Mouse (Mus musculus) neural tube, embryonic 15.5 days (tissue): Measurements from ENCODE around the gene Ap3b1. TPM values are rescaled to one million over a fixed set of nuclear protein-coding genes. Genes with fewer than 3 reads are reported as not detected.

Source experiments
- ATAC-seq: fragments of 200-750 bp; cut with Nextera tagmentation; 2 replicates; pipeline ENCODE4 v1.8.0; 2017; ENCODE audit warnings: mild to moderate bottlenecking, moderate TSS enrichment, moderate library complexity; ENCODE audit not compliant: low FRiP score
- H3K27ac ChIP-seq: fragments of 300-500 bp; sonication (generic); replicated peaks from 2 replicates; pipeline ENCODE4 v1.5.1; 2015; ENCODE audit warnings: mild to moderate bottlenecking, inconsistent platforms
- H3K27me3 ChIP-seq: fragments of 300-500 bp; sonication (generic); replicated peaks from 2 replicates; pipeline ENCODE4 v1.6.1; 2015; ENCODE audit warnings: inconsistent platforms
- H3K36me3 ChIP-seq: fragments of 300-500 bp; sonication (generic); 2 replicates; pipeline ENCODE4 v1.6.1; 2015; ENCODE audit warnings: inconsistent platforms
- H3K4me1 ChIP-seq: fragments of 300-500 bp; sonication (generic); 2 replicates; pipeline ENCODE4 v1.6.1; 2015; ENCODE audit warnings: inconsistent platforms
- H3K4me2 ChIP-seq: fragments of 300-500 bp; sonication (generic); 2 replicates; pipeline ENCODE4 v1.6.1; 2015; ENCODE audit warnings: inconsistent platforms, mild to moderate bottlenecking, moderate library complexity
- H3K4me3 ChIP-seq: fragments of 300-500 bp; sonication (generic); replicated peaks from 2 replicates; pipeline ENCODE4 v1.5.1; 2015; ENCODE audit warnings: mild to moderate bottlenecking, inconsistent platforms
- H3K9ac ChIP-seq: fragments of 300-500 bp; sonication (generic); replicated peaks from 2 replicates; pipeline ENCODE4 v1.6.1; 2015; ENCODE audit warnings: mild to moderate bottlenecking, inconsistent platforms
- H3K9me3 ChIP-seq: fragments of 300-500 bp; sonication (generic); replicated peaks from 2 replicates; pipeline ENCODE4 v1.6.1; 2016; ENCODE audit warnings: inconsistent platforms
- WGBS: fragments of 180-500 bp; shearing (Covaris S2); methylation state at CpG from one replicate; pipeline ENCODE4 v1.1.7; 2015; ENCODE audit warnings: mixed read lengths; 5-methylcytosine and 5-hydroxymethylcytosine counted together
- polyA plus RNA-seq: library from polyadenylated mRNA; unstranded; fragments of >200 nt; fragmentation: Nextera tagmentation; extraction: Ambion mirVana; gene quantifications from 2 replicates; pipeline ENCODE4 v1.2.1, GENCODE M21; 2015

Ap3b1 gene
- polyA plus RNA-seq, 1 experiment from 2014 or later: 27.1 TPM

DNA sequence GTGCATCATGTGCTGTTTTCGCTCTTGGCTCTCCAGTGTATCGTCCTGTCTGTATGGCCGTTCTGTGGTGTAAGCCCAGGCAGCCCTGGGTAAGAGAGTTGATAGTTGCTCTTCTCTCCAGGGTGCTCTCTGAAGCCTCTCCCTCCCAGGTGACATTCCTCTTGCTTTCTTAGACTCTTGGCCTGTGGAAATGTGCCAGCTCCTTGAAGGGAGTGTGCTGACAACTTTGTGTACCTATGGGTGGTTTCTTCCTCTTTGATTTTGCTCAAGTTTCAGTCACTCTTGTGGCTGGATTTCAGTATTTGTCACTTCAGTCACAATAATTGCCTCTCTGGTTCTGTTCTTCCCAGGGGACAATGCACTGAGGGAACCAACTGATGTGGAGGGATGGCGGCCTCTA lies 20.2 kb downstream of the Ap3b1 start:
- H3K4me1 ChIP-seq: peaks cover 8% of the 10 kb centered on the region; the same call in 1 of the 2 replicates
- no peak for ATAC-seq
- H3K27me3 ChIP-seq: no peaks in the 10 kb centered on the region
- no peak overlapping the region for H3K4me3 ChIP-seq
- no peak overlapping the region; the same call in 1 of the 2 replicates for H3K9ac ChIP-seq
- no peak overlapping the region for H3K4me2 ChIP-seq
- no peaks in the 10 kb centered on the region for H3K36me3 ChIP-seq
- WGBS: 69% methylated on average over 4 of the region's 4 CpGs
- H3K9me3 ChIP-seq: no peaks in the 10 kb centered on the region
- no peak overlapping the region for H3K27ac ChIP-seq

DNA sequence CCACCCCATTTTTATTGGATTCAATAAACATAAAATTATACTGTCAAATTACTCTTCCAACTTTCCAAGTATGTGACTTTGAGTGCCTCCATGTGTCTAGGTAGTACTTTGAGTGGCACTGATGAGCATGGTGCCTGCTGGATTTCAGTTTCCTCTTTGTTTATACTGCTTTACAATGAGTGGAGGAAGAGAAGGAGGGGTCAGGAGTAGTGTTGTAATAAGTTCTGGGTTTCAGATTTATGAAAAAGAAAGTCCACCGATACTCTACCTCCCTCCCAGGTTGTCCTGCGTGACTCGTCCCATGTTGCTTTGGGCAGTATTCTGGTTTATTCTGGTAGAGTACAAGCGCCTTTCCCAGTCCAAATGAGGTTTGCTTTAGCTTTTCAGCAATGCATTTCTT lies 22.7 kb downstream of the Ap3b1 start:
- Histone ChIP-seq H3K27me3 (no peaks in the 10 kb centered on the region), H3K27ac (no peak overlapping the region), H3K9ac (no peak overlapping the region), H3K36me3 (no peaks in the 10 kb centered on the region), H3K4me1 (peaks cover 6% of the 10 kb centered on the region; the same call in 1 of the 2 replicates), H3K4me3 (no peak overlapping the region), H3K4me2 (no peak overlapping the region), H3K9me3 (no peaks in the 10 kb centered on the region)
- 89% methylated on average over 4 of the region's 4 CpGs for WGBS
- ATAC-seq: no peak

DNA sequence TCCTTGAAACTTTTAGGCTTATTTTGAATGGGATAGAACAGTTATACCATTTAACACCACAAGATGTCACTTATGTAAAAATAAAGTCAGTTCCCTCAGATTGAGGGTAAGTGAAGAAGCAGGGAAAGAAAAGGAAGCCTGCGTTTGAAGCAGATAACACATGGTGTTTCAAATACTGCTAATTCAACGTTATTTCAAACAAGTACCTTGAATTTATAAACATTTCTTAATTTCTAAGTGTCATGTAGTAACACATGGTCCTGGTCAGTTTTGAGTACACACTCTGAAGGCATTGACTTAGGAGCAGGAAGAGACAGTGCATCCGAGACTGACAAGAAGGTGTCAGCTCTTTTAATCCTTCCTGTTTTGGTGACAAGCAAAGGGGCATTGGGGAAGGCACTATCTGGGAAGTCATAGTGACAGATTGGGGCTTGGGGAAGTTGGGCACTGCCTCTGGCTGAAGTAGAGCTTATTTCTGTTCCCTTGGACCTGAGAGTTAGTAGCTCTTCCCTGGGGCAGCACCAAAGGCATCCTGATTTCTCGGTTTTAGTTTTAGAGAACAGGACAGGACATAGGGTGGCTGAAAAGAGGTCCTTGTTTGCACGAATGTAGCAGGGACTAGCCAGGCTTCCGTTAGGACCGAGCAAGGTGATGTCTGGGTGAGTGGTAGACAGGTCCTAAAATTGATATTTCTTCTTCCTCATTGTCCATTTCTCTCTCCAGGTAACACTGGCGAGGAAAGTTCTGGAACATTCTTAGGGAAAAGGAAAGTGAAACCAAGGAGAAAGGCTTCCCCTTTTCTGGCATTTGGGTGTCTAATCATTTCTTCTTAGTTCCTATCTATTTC lies 23.3 kb downstream of the Ap3b1 start:
- no peak overlapping the region for H3K27ac ChIP-seq
- no peaks in the 10 kb centered on the region for H3K9me3 ChIP-seq
- H3K27me3 ChIP-seq: no peaks in the 10 kb centered on the region
- ATAC-seq: no peak
- H3K4me1 ChIP-seq: peaks cover 6% of the 10 kb centered on the region; the same call in 1 of the 2 replicates
- no peaks in the 10 kb centered on the region for H3K36me3 ChIP-seq
- H3K9ac ChIP-seq: no peak overlapping the region
- 73% methylated on average over 8 of the region's 8 CpGs for WGBS
- H3K4me3 ChIP-seq: no peak overlapping the region
- H3K4me2 ChIP-seq: no peak overlapping the region

DNA sequence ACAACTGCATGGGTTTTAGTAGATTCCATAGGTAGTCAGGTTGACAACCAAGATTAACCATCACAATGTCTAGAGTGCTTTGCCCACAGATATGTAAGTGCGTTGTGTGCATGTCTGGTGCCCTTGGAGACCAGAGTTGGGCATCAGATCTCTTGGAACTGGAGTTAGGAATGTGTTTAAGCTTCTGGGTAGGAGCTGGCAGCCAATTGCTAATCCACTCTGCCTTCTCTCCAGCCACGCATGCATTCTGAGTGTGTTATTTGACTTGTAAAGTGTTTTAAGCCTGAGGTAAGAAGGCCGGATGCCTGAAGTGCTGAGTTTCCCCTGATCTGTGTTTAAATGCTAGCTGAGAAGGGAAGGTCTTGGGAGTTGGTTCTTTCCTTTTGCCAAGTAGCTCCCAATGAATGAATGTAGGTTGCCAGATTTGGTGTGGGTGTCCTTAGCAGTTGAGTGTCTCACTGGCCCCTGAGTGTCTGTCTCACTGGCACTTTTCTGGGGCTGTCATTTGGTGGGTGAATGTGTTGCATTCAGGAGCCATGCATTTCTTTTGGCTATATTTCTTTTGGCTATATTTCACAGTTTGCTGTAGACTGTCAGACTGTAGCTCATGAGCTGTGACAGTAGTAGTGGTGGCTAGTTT lies 26.3 kb downstream of the Ap3b1 start:
- no peak for ATAC-seq
- Histone ChIP-seq H3K9me3 (no peaks in the 10 kb centered on the region), H3K4me2 (no peak overlapping the region), H3K4me3 (no peak overlapping the region), H3K27ac (no peak overlapping the region), H3K27me3 (no peaks in the 10 kb centered on the region), H3K4me1 (0 out of 2 replicates have a peak, but pooled peaks cover 3% of the 10 kb centered on the region), H3K36me3 (no peaks in the 10 kb centered on the region), H3K9ac (no peak overlapping the region)
- WGBS: 88% methylated on average over 3 of the region's 3 CpGs

DNA sequence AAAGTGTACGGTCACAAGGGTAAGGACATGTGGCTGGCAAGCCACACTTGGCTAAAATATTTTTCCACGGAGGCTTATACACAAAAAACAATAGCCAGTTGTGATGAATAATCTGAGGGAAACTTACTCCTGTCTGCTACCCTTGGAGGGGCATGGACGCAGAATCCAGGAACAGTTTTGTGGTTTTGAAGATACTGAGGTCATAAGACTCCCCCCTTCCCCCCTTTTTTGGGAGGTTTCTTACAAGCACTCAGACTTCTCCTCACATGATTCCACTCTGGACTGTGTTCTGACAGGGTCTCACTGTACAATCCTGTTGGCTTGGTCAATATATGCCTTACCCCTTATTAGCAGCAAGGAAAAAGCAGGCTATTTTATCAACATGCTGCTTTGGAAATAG lies 29.8 kb downstream of the Ap3b1 start:
- WGBS: 79% methylated on average over 3 of the region's 3 CpGs
- H3K4me3 ChIP-seq: no peak overlapping the region
- 0 out of 2 replicates have a peak, but pooled peaks cover 5% of the 10 kb centered on the region for H3K4me1 ChIP-seq
- H3K9ac ChIP-seq: no peak overlapping the region
- H3K9me3 ChIP-seq: no peaks in the 10 kb centered on the region
- H3K36me3 ChIP-seq: 0 out of 2 replicates have a peak, but pooled peaks cover 3% of the 10 kb centered on the region
- ATAC-seq: no peak
- H3K27me3 ChIP-seq: no peaks in the 10 kb centered on the region
- no peak overlapping the region for H3K4me2 ChIP-seq
- no peak overlapping the region for H3K27ac ChIP-seq

DNA sequence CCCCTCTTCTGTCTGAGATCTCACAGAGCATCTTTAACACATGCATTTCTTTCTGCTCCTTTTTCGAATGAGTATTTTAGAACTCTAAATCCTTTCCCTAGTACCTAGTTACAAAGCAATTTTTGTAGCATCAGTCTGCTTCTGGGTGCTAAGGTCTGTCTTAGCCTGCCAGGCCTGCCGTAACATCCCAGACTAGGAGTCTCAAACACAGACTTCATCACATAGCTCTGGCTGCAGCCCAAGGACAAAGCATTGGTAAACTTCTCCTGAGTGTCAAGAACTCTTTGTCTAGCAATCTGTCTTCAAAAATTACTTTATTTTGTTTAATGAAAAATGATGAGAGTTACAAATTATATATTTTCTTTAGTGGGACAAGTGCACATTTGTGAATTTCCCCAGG lies 30.8 kb downstream of the Ap3b1 start:
- H3K27ac ChIP-seq: no peak overlapping the region
- ATAC-seq: no peak
- H3K9ac ChIP-seq: no peak overlapping the region
- no peaks in the 10 kb centered on the region for H3K9me3 ChIP-seq
- H3K4me3 ChIP-seq: no peak overlapping the region
- H3K4me1 ChIP-seq: 0 out of 2 replicates have a peak, but pooled peaks cover 5% of the 10 kb centered on the region
- WGBS: 79% methylated on average over 2 of the region's 2 CpGs
- H3K27me3 ChIP-seq: no peaks in the 10 kb centered on the region
- no peak overlapping the region for H3K4me2 ChIP-seq
- 0 out of 2 replicates have a peak, but pooled peaks cover 3% of the 10 kb centered on the region for H3K36me3 ChIP-seq

DNA sequence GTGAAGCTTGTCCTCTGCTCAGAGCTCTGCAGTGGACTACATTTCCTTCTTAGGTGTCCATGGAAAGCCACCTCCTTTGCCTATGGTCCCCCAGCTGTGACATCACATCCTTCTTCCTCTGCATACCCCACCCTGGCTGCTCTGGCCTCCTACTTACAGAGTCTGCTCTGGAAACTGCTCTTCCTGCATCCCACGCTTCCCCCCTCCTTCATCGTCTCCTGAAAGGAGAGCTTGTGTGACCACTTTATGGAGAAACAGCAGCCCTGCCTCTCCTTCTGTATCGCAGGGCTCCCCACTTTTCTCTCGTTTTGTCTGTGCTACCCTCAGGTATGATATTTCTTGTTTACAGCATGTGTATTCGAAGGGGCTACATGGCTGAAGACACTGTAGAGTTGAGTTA lies 33.5 kb downstream of the Ap3b1 start:
- no peak for ATAC-seq
- H3K9ac ChIP-seq: no peak overlapping the region
- no peak overlapping the region for H3K27ac ChIP-seq
- no peak overlapping the region for H3K4me2 ChIP-seq
- no peaks in the 10 kb centered on the region for H3K27me3 ChIP-seq
- 84% methylated on average over 5 of the region's 5 CpGs for WGBS
- 0 out of 2 replicates have a peak, but pooled peaks cover 5% of the 10 kb centered on the region for H3K4me1 ChIP-seq
- H3K36me3 ChIP-seq: peaks cover 3% of the 10 kb centered on the region
- no peaks in the 10 kb centered on the region for H3K9me3 ChIP-seq
- H3K4me3 ChIP-seq: no peak overlapping the region

DNA sequence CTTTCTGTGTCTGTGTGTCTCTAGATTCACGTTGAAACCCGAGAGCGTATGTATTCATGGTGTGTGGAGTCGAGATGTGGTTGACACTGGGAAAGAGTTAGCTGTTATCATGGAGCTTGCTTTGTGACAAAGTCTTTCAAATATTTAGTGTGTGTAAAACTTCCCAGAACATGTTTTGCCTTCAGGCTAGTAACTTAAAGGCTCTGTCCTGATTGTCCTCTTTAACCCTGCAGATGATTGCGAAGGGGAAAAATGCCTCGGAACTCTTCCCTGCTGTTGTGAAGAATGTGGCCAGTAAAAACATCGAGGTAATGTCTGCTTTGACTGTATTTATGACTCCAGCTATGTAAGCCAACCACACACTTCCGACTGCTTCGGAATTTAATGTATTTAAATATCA lies 35.7 kb downstream of the Ap3b1 start:
- Histone ChIP-seq H3K9ac (no peak overlapping the region), H3K27ac (no peak overlapping the region), H3K36me3 (peaks cover 3% of the 10 kb centered on the region), H3K9me3 (no peaks in the 10 kb centered on the region), H3K4me2 (no peak overlapping the region), H3K4me3 (no peak overlapping the region), H3K4me1 (peaks cover 14% of the 10 kb centered on the region; the same call in 1 of the 2 replicates), H3K27me3 (no peaks in the 10 kb centered on the region)
- ATAC-seq: no peak
- WGBS: 54% methylated on average over 9 of the region's 9 CpGs

DNA sequence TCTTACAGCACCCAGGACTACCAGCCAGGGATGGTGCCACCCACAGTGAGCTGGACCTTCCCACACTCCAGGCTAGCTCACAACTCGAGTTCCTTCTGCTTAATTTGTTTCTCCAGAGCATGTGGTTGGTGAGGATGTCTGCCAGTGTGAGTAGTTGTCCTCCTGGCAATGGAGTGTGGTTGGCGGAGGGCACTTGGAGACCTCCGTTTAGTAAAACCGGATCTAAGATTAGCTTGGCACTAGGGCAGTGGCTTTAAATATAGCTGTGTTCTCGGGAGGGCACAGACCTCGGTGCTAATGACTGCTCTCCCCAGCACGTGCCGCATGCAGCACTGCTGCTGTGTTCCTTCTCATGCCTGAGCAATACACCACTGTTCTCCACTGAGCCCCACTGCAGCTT lies 37.0 kb downstream of the Ap3b1 start:
- no peak overlapping the region for H3K9ac ChIP-seq
- no peak overlapping the region for H3K27ac ChIP-seq
- H3K4me2 ChIP-seq: no peak overlapping the region
- H3K36me3 ChIP-seq: peaks cover 3% of the 10 kb centered on the region
- H3K4me3 ChIP-seq: no peak overlapping the region
- peaks cover 9% of the 10 kb centered on the region; the same call in 1 of the 2 replicates for H3K4me1 ChIP-seq
- no peaks in the 10 kb centered on the region for H3K9me3 ChIP-seq
- ATAC-seq: no peak
- no peaks in the 10 kb centered on the region for H3K27me3 ChIP-seq
- WGBS: 78% methylated on average over 8 of the region's 8 CpGs

DNA sequence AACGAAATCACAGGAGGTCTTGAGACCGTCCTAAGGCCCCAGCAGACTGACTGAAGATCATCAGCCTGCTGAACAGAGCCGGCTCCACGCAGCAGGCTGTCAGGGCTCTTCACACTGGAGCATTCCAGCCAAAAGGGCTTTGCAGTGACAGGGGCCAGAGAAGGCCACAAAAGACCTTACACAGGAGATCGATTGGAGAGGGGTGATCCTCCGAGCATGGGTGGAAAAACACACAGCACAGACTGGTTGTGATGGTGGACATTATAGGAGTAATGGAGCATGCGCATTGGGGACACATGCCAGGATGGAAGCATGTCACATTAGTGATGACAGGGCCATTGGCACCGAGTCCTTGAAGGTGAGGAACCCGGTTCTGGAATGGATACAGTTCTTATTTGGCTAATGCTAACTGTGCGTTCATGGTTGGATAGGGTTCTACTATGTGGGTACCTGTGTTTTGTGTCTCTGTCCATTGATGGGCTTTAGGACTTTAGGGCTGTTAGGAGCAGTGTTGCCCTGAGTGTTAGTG lies 37.7 kb downstream of the Ap3b1 start:
- no peak overlapping the region for H3K27ac ChIP-seq
- peaks cover 3% of the 10 kb centered on the region for H3K36me3 ChIP-seq
- ATAC-seq: no peak
- peaks cover 9% of the 10 kb centered on the region; the same call in 1 of the 2 replicates for H3K4me1 ChIP-seq
- no peaks in the 10 kb centered on the region for H3K9me3 ChIP-seq
- H3K27me3 ChIP-seq: no peaks in the 10 kb centered on the region
- H3K4me3 ChIP-seq: no peak overlapping the region
- no peak overlapping the region for H3K9ac ChIP-seq
- no peak overlapping the region for H3K4me2 ChIP-seq
- WGBS: 93% methylated on average over 10 of the region's 10 CpGs

DNA sequence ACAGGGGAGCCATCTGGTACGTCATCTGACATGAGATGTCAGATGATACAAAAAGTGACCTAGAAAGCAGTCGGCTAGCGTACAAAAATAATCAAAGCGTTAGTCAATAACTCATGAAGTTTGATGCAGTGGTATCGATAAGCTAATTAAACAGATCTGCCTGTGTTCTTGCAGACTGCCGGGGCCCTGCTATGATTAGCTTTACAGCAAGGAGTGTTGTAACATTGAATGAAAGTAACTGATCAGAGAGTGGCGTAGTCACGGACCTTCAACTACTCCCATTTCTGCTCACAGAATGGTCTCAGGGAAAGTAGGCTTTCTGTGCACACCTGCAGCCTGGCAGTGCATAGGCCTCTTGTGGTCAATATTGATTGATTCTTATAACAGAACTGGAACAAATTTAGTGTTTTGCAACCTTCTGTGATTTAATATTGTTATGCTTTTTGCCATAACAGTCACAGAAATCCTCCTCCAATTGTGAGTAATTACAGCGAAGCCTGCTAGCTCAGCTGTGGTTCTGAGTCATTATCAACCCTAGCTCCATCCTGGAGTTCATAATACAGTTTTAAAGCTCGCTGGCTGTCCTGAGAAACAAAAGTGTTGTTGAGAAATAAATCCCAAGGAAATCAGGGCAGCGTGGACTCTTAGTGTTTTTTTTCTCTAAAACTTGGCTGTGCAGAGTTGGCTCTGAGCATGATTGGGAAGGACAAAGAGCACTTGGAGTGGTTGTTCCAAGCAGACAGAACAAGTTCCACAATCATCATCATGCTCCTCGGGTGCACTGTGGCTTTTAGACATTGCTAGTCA lies 40.0 kb downstream of the Ap3b1 start:
- Histone ChIP-seq H3K27ac (no peak overlapping the region), H3K4me2 (no peak overlapping the region), H3K9ac (no peak overlapping the region), H3K4me3 (no peak overlapping the region), H3K4me1 (peaks cover 9% of the 10 kb centered on the region; the same call in 1 of the 2 replicates), H3K9me3 (no peaks in the 10 kb centered on the region), H3K36me3 (peaks cover under 1% of the 10 kb centered on the region), H3K27me3 (no peaks in the 10 kb centered on the region)
- ATAC-seq: peak; percentile 28; the same call in 1 of the 2 replicates
- 67% methylated on average over 12 of the region's 12 CpGs for WGBS
